Mouse (Mus musculus) midbrain, embryonic 14.5 days (tissue): ENCODE data around the gene Ltf. TPM values are rescaled to one million over a fixed set of nuclear protein-coding genes. Genes with fewer than 3 reads are reported as not detected.

Experiments used
- ATAC-seq: fragments of 200-750 bp; cut with Nextera tagmentation; 2 replicates; pipeline ENCODE4 v1.8.0; 2017; ENCODE audit warnings: moderate number of reproducible peaks, moderate library complexity; ENCODE audit not compliant: low FRiP score, low TSS enrichment
- DNase-seq: peaks from one replicate; pipeline ENCODE4 v3.0.0-alpha.2; 2015
- H3K27ac ChIP-seq: fragments of 300-500 bp; sonication (generic); replicated peaks from 2 replicates; pipeline ENCODE4 v1.5.1; 2014; ENCODE audit warnings: mild to moderate bottlenecking, low read depth, low read length, moderate library complexity
- H3K27me3 ChIP-seq: fragments of 300-500 bp; sonication (generic); 2 replicates; pipeline ENCODE4 v1.6.1; 2014; ENCODE audit warnings: low read length, control low read depth, mixed read lengths; ENCODE audit not compliant: control insufficient read depth, insufficient read depth
- H3K36me3 ChIP-seq: fragments of 300-500 bp; sonication (generic); 2 replicates; pipeline ENCODE4 v1.6.1; 2014; ENCODE audit warnings: low read length, control low read depth; ENCODE audit not compliant: control insufficient read depth, insufficient read depth
- H3K4me1 ChIP-seq: fragments of 300-500 bp; sonication (generic); 2 replicates; pipeline ENCODE4 v1.6.1; 2014; ENCODE audit warnings: mild to moderate bottlenecking, antibody characterized with exemption, low read length, control low read depth; ENCODE audit not compliant: control insufficient read depth, insufficient read depth
- H3K4me2 ChIP-seq: fragments of 300-500 bp; sonication (generic); 2 replicates; pipeline ENCODE4 v1.6.1; 2014; ENCODE audit warnings: mild to moderate bottlenecking, low read length, moderate library complexity
- H3K4me3 ChIP-seq: fragments of 300-500 bp; sonication (generic); replicated peaks from 2 replicates; pipeline ENCODE4 v1.5.1; 2014; ENCODE audit warnings: low read depth, low read length
- H3K9ac ChIP-seq: fragments of 300-500 bp; sonication (generic); replicated peaks from 2 replicates; pipeline ENCODE4 v1.6.1; 2014; ENCODE audit warnings: mild to moderate bottlenecking, low read length, moderate library complexity
- H3K9me3 ChIP-seq: fragments of 300-500 bp; sonication (generic); 2 replicates; pipeline ENCODE4 v1.6.1; 2016; ENCODE audit warnings: low read length, control low read depth, mixed read lengths; ENCODE audit not compliant: control insufficient read depth
- WGBS: fragments of 180-500 bp; shearing (Covaris S2); extraction: QIAGEN DNeasy Blood & Tissue Kit; methylation state at CpG from one replicate; pipeline ENCODE4 v1.1.7; 2014; 5-methylcytosine and 5-hydroxymethylcytosine counted together
- polyA plus RNA-seq: library from polyadenylated mRNA; unstranded; fragments of >200 nt; fragmentation: Nextera tagmentation; extraction: Ambion mirVana; gene quantifications from 2 replicates; pipeline ENCODE4 v1.2.1, GENCODE M21; 2014

The Ltf gene
- polyA plus RNA-seq, 1 experiment from 2014 or later = 0.51 TPM

GRCm38 (mm10) chr9:110989543-110989942 is 29.5 kb upstream of the Ltf start:
- H3K27me3 ChIP-seq = no peaks in the 10 kb centered on the region
- DNase-seq (no peak), ATAC-seq (no peak)
- no peak overlapping the region for H3K27ac ChIP-seq
- no peaks in the 10 kb centered on the region for H3K36me3 ChIP-seq
- no peak overlapping the region for H3K4me2 ChIP-seq
- H3K9ac ChIP-seq = no peak overlapping the region
- 88% methylated on average over 2 of the region's 2 CpGs for WGBS
- H3K4me1 ChIP-seq = no peaks in the 10 kb centered on the region
- no peak overlapping the region for H3K4me3 ChIP-seq
- no peaks in the 10 kb centered on the region for H3K9me3 ChIP-seq

- Histone ChIP-seq H3K4me3 (no peak within 1 kb of the TSS), H3K9me3 (no peaks in the 10 kb centered on the region), H3K9ac (no peak within 1 kb of the TSS), H3K4me1 (no peaks in the 10 kb centered on the region), H3K4me2 (no peak within 1 kb of the TSS), H3K27ac (no peak within 1 kb of the TSS), H3K36me3 (no peaks in the 10 kb centered on the region), H3K27me3 (no peaks in the 10 kb centered on the region)
- no peak for DNase-seq
- WGBS = 83% methylated on average over 6 of the region's 6 CpGs
- ATAC-seq = no peak
These were observed 28.9 kb upstream of the Ltf start, which contains the start of gene Rtp3 for GRCm38 (mm10) chr9:110990204-110990603. Gene Rtp3, minus strand, starts transcription at chr9:110990583.

- no peak for ATAC-seq
- Histone ChIP-seq H3K36me3 (no peaks in the 10 kb centered on the region), H3K9ac (no peak overlapping the region), H3K4me3 (no peak overlapping the region), H3K27me3 (no peaks in the 10 kb centered on the region), H3K4me2 (no peak overlapping the region), H3K4me1 (no peaks in the 10 kb centered on the region), H3K9me3 (no peaks in the 10 kb centered on the region), H3K27ac (no peak overlapping the region)
- 52% methylated on average over 3 of the region's 3 CpGs for WGBS
- DNase-seq = no peak
These were observed 25.8 kb upstream of the Ltf start for GRCm38 (mm10) chr9:110993281-110993709.

GRCm38 (mm10) chr9:110994716-110995172 is 24.3 kb upstream of the Ltf start:
- H3K9ac ChIP-seq = peak overlapping the region; percentile 45; the same call in 1 of the 2 replicates
- H3K4me2 ChIP-seq = peak overlapping the region; percentile 53
- H3K4me3 ChIP-seq = peak overlapping the region; percentile 39
- DNase-seq (peak; percentile 87), ATAC-seq (no peak; the same call in 1 of the 2 replicates)
- 11% methylated on average over 13 of the region's 13 CpGs for WGBS
- H3K9me3 ChIP-seq = no peaks in the 10 kb centered on the region
- H3K36me3 ChIP-seq = no peaks in the 10 kb centered on the region
- no peaks in the 10 kb centered on the region for H3K4me1 ChIP-seq
- no peaks in the 10 kb centered on the region for H3K27me3 ChIP-seq
- H3K27ac ChIP-seq = peak overlapping the region; percentile 72; the same call in 1 of the 2 replicates

- no peak for ATAC-seq
- peak; percentile 83 for DNase-seq
- H3K4me2 ChIP-seq = no peak overlapping the region
- 5% methylated on average over 5 of the region's 5 CpGs for WGBS
- H3K4me1 ChIP-seq = no peaks in the 10 kb centered on the region
- no peaks in the 10 kb centered on the region for H3K27me3 ChIP-seq
- no peak overlapping the region for H3K4me3 ChIP-seq
- no peaks in the 10 kb centered on the region for H3K36me3 ChIP-seq
- H3K9ac ChIP-seq = no peak overlapping the region
- H3K9me3 ChIP-seq = no peaks in the 10 kb centered on the region
- H3K27ac ChIP-seq = no peak overlapping the region
These were observed 21.8 kb upstream of the Ltf start for GRCm38 (mm10) chr9:110997245-110997644.

GRCm38 (mm10) chr9:110999056-110999455 is 20.0 kb upstream of the Ltf start:
- Histone ChIP-seq H3K36me3 (no peaks in the 10 kb centered on the region), H3K9ac (no peak overlapping the region), H3K27me3 (no peaks in the 10 kb centered on the region), H3K4me2 (no peak overlapping the region), H3K4me3 (no peak overlapping the region), H3K4me1 (no peaks in the 10 kb centered on the region), H3K9me3 (no peaks in the 10 kb centered on the region), H3K27ac (no peak overlapping the region)
- ATAC-seq (no peak), DNase-seq (no peak)
- 85% methylated on average over 2 of the region's 2 CpGs for WGBS

GRCm38 (mm10) chr9:110999856-111000255 is 19.2 kb upstream of the Ltf start:
- Histone ChIP-seq H3K9me3 (no peaks in the 10 kb centered on the region), H3K4me1 (no peaks in the 10 kb centered on the region), H3K4me3 (no peak overlapping the region), H3K9ac (no peak overlapping the region), H3K27ac (no peak overlapping the region), H3K36me3 (no peaks in the 10 kb centered on the region), H3K4me2 (no peak overlapping the region), H3K27me3 (no peaks in the 10 kb centered on the region)
- 87% methylated on average over 10 of the region's 10 CpGs for WGBS
- ATAC-seq (no peak), DNase-seq (no peak)

- H3K9ac ChIP-seq = no peak overlapping the region
- H3K36me3 ChIP-seq = no peaks in the 10 kb centered on the region
- DNase-seq = no peak
- H3K27me3 ChIP-seq = no peaks in the 10 kb centered on the region
- no peak overlapping the region for H3K4me3 ChIP-seq
- no peak overlapping the region for H3K27ac ChIP-seq
- no peaks in the 10 kb centered on the region for H3K4me1 ChIP-seq
- WGBS = 82% methylated on average over 12 of the region's 12 CpGs
- no peak overlapping the region for H3K4me2 ChIP-seq
- H3K9me3 ChIP-seq = no peaks in the 10 kb centered on the region
- ATAC-seq = no peak
These were observed 17.4 kb upstream of the Ltf start for GRCm38 (mm10) chr9:111001621-111002020.

GRCm38 (mm10) chr9:111003279-111003678 is 15.8 kb upstream of the Ltf start:
- Histone ChIP-seq H3K4me1 (no peaks in the 10 kb centered on the region), H3K4me3 (no peak overlapping the region), H3K36me3 (no peaks in the 10 kb centered on the region), H3K9ac (no peak overlapping the region), H3K4me2 (no peak overlapping the region), H3K9me3 (no peaks in the 10 kb centered on the region), H3K27ac (no peak overlapping the region), H3K27me3 (no peaks in the 10 kb centered on the region)
- ATAC-seq (no peak), DNase-seq (no peak)
- 90% methylated on average over 9 of the region's 9 CpGs for WGBS
